Mouse (Mus musculus): ENCODE results near the gene Osbpl3.

The Osbpl3 gene

DNA sequence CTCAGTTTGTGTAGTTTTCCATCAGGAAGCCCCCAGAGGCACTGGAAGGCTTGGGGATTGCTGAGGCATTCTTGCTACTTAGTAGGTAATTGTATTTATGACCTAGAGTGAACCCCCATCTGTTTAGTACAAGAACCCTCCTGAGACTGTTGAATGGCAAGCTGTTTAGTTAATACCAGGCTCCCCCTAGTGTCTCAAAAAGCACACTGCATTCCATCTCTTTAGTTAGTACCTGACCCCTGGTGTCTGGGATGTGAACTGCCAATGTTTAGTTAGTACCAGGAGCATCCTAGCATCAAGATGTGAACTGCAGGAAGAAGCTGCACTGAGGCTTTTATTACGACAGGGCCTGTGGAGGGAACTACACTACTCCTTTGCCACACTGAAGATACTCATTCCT is 161.9 kb downstream of the Osbpl3 start:
- peak; percentile 15 to 63 for DNase-seq (ENCODE audit: low spot score in 2 of 2)

DNA sequence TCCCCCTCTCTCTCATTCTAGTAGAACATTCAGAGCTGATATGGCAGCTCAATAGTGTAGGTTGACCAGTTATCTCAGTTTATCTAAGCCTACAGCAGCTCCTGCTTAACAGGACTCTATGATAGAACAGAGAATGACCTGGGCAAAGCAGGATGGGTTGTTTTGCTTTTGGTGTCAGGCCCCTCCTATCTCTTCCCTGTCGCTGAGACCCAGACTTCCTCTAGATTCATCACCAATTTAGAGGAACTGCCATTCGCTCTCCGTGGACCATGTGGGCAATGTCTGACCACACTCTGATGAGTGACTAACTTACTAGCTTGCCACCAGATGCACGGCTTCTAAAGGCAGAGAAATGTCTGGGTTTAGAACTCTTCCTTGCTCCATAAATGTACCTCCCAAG is 164.4 kb downstream of the Osbpl3 start:
- no peak for DNase-seq (ENCODE audit: low spot score in 2 of 2)

GRCm38 (mm10) chr6:50286881-50287280 is 169.1 kb downstream of the Osbpl3 start:
- DNase-seq (ENCODE audit: low spot score in 2 of 2) = no peak

DNA sequence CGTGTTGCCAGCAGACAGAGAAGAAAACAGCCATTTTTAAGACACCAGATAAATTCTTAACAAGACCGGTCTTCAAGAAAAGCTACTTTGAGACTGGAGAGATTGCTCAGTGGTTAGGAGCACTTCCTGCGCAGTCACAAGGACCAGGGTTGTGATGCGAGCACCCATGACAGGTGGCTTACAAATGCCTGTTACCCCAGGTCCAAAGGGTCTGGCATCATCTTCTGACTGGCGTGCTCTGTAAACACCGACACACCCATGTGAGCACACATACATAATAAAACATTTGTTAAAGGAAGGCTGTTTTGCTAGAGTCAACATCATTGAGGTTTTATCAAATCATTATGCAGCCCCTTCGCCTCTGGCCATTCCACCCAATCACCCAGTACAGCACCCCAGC is 176.4 kb downstream of the Osbpl3 start:
- DNase-seq (ENCODE audit: low spot score in 2 of 2) = no peak

DNA sequence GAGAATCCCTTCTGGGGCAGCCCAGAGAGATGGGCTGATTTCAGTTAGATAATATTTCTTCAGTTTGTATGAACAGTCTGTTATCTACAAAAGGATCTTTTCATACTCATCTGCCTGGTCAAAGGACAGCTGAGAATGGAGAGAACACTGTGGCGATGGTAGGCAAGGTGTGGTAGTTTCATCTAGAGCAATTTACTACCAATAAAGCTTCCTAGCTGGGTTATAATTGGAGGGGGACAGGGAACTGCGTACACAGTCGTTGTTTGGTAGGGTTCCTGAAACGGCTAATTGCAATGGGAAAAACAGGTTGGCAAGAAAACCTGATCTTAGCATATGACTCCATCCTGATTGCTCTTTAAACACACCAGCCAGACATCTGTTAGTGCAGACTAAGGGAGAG is 182.1 kb downstream of the Osbpl3 start:
- DNase-seq (ENCODE audit: low spot score in 2 of 2) = no peak

- DNase-seq (ENCODE audit: low spot score in 2 of 2) = no peak
Observed at GRCm38 (mm10) chr6:50273416-50273815, 182.6 kb downstream of the Osbpl3 start.

DNA sequence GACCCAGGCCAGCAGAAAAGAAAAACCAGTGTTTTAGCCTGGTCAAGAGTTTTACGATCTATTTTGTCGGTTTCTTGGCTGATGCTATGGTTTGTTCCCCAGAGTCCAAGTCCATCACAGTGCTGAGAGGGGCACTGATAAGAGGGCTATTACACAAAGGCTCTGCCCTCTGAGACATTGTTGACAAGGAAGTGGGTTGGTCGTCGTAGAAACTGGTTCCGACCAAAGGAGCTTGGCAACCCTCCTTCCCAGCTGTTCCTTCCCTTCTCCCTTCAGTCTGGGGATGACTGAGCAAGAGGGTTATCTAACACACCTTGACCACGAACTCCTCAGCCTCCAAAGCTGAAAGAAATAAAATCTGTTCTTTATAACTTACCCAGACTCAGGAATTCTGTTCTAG is 192.3 kb downstream of the Osbpl3 start, which contains the start of gene Gsdme:
TSS of gene Gsdme (minus strand) at position 193 of the 400 bp plus-strand sequence.
- no peak for DNase-seq (ENCODE audit: low spot score in 2 of 2)

- no peak for DNase-seq (ENCODE audit: low spot score in 2 of 2)
Observed at GRCm38 (mm10) chr6:50262310-50262709, 193.7 kb downstream of the Osbpl3 start.

GRCm38 (mm10) chr6:50261922-50262261 is 194.1 kb downstream of the Osbpl3 start:
- no peak for DNase-seq (ENCODE audit: low spot score in 2 of 2)

GRCm38 (mm10) chr6:50261201-50261921 is 194.6 kb downstream of the Osbpl3 start:
- peak; percentile 15 to 48 for DNase-seq (ENCODE audit: low spot score in 2 of 2)

DNA sequence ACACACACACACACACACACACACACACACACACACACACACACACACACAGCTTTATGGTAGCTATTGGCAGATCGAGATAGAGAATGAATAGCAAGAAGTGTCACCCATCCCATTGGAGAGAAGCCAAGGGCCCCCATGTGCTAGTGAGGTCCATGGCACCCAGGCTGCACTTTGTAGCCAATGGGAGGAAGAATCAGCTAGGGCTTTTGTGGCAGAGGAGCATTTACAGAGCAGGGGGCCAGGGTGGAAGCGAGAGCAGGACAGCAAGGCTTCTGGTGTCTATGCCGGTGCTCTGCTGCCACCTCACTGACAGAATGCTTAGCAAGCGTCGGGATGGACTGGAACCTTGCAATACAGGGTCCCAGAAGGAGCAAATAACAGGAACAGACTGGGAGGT is 200.6 kb downstream of the Osbpl3 start:
- no peak for DNase-seq (ENCODE audit: low spot score in 2 of 2)

- no peak for DNase-seq (ENCODE audit: low spot score in 2 of 2)
Observed at GRCm38 (mm10) chr6:50254723-50255184, 201.2 kb downstream of the Osbpl3 start.

DNA sequence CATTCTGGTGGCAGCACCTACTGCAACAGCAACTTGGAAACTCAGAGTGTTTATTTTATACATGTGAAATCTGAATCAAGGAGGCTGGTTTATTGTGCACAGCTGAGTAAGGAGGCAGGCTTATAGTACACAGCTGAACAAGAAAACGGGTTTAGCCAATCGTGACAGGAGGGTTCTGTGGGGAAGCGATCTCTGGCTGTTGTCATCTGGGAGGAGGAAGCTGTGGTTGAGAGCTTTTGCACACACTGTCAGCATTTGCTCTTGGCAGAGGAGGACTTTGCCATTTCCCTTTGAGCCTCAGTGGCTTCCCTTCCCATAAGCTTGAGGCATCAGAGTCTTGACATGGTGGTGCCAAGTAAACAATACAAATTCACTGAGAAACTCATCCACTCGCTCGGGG is 203.3 kb downstream of the Osbpl3 start:
- peak in 1 of 2 experiments; percentile 4 for DNase-seq (ENCODE audit: low spot score in 2 of 2)

DNA sequence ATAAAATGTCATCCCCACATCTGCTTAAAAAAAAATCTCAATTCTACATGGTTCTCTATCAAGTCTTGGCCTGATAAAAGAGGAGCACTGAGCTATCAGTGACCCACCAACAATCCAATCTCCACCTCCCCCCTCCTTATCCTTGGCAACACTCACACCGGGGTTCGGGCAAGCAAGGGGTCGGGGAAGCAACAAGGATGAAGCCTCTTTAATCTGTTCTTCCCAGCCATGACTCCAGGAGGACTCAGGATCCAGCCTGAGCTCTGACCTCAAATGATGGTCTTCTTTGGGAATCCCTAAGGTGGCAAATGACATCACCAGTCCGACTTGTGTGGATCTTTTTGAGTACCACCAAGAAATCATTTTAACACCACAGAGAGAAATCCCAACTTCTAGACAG is 208.2 kb downstream of the Osbpl3 start:
- no peak for DNase-seq (ENCODE audit: low spot score in 2 of 2)

- DNase-seq (ENCODE audit: low spot score in 2 of 2) = no peak
Observed at GRCm38 (mm10) chr6:50247356-50247755, 208.6 kb downstream of the Osbpl3 start.

- no peak for DNase-seq (ENCODE audit: low spot score in 2 of 2)
Observed at GRCm38 (mm10) chr6:50244967-50245366, 211.0 kb downstream of the Osbpl3 start.

GRCm38 (mm10) chr6:50244126-50244525 is 211.9 kb downstream of the Osbpl3 start:
- DNase-seq (ENCODE audit: low spot score in 2 of 2) = no peak
